Mouse (Mus musculus) hindbrain, embryonic 15.5 days (tissue): Measurements from ENCODE around the gene Acpp. TPM values are rescaled to one million over a fixed set of nuclear protein-coding genes. Genes with fewer than 3 reads are reported as not detected.

Experiments used
- ATAC-seq: fragments of 200-750 bp; cut with Nextera tagmentation; 2 replicates; pipeline ENCODE4 v1.8.0; 2017; ENCODE audit warnings: low read depth, moderate number of reproducible peaks, moderate TSS enrichment; ENCODE audit not compliant: low FRiP score
- H3K27ac ChIP-seq: fragments of 300-500 bp; sonication (generic); replicated peaks from 2 replicates; pipeline ENCODE4 v1.5.1; 2015; ENCODE audit warnings: mild to moderate bottlenecking, inconsistent platforms
- H3K27me3 ChIP-seq: fragments of 300-500 bp; sonication (generic); 2 replicates; pipeline ENCODE4 v1.6.1; 2015; ENCODE audit warnings: control low read depth, inconsistent platforms
- H3K36me3 ChIP-seq: fragments of 300-500 bp; sonication (generic); 2 replicates; pipeline ENCODE4 v1.6.1; 2015; ENCODE audit warnings: control low read depth, inconsistent platforms
- H3K4me1 ChIP-seq: fragments of 300-500 bp; sonication (generic); replicated peaks from 2 replicates; pipeline ENCODE4 v1.6.1; 2015; ENCODE audit warnings: control low read depth, inconsistent platforms
- H3K4me2 ChIP-seq: fragments of 300-500 bp; sonication (generic); 2 replicates; pipeline ENCODE4 v1.6.1; 2015; ENCODE audit warnings: moderate library complexity, mild to moderate bottlenecking, inconsistent platforms
- H3K4me3 ChIP-seq: fragments of 300-500 bp; sonication (generic); 2 replicates; pipeline ENCODE4 v1.5.1; 2015; ENCODE audit warnings: mild to moderate bottlenecking, inconsistent platforms
- H3K9ac ChIP-seq: fragments of 300-500 bp; sonication (generic); 2 replicates; pipeline ENCODE4 v1.6.1; 2015; ENCODE audit warnings: inconsistent platforms
- H3K9me3 ChIP-seq: fragments of 300-500 bp; sonication (generic); 2 replicates; pipeline ENCODE4 v1.6.1; 2016; ENCODE audit warnings: control low read depth, inconsistent platforms
- WGBS: fragments of 180-500 bp; shearing (Covaris S2); methylation state at CpG from one replicate; pipeline ENCODE4 v1.1.7; 2015; 5-methylcytosine and 5-hydroxymethylcytosine counted together
- polyA plus RNA-seq: library from polyadenylated mRNA; unstranded; fragments of >200 nt; fragmentation: Nextera tagmentation; extraction: Ambion mirVana; gene quantifications from 2 replicates; pipeline ENCODE4 v1.2.1, GENCODE M21; 2015

Gene Acpp
- polyA plus RNA-seq, 1 experiment from 2014 or later, result 0.18 TPM

GRCm38 (mm10) chr9:104339483-104339882 lies 1.9 kb upstream of the Acpp start:
- Histone ChIP-seq H3K27me3 (no peaks in the 10 kb centered on the region), H3K4me2 (no peak overlapping the region), H3K4me1 (peaks cover 9% of the 10 kb centered on the region), H3K9ac (no peak overlapping the region), H3K36me3 (no peaks in the 10 kb centered on the region), H3K27ac (no peak overlapping the region), H3K4me3 (no peak overlapping the region), H3K9me3 (no peaks in the 10 kb centered on the region)
- WGBS, result 89% methylated on average over 5 of the region's 5 CpGs
- no peak for ATAC-seq

- H3K36me3 ChIP-seq, result no peaks in the 10 kb centered on the region
- H3K4me3 ChIP-seq, result no peak overlapping the region
- no peak overlapping the region for H3K4me2 ChIP-seq
- no peak overlapping the region for H3K27ac ChIP-seq
- peaks cover 9% of the 10 kb centered on the region for H3K4me1 ChIP-seq
- ATAC-seq, result no peak
- WGBS, result 86% methylated on average over 18 of the region's 18 CpGs
- H3K9me3 ChIP-seq, result no peaks in the 10 kb centered on the region
- H3K27me3 ChIP-seq, result no peaks in the 10 kb centered on the region
- H3K9ac ChIP-seq, result no peak overlapping the region
These were observed 1.2 kb upstream of the Acpp start for GRCm38 (mm10) chr9:104338489-104339427.

DNA sequence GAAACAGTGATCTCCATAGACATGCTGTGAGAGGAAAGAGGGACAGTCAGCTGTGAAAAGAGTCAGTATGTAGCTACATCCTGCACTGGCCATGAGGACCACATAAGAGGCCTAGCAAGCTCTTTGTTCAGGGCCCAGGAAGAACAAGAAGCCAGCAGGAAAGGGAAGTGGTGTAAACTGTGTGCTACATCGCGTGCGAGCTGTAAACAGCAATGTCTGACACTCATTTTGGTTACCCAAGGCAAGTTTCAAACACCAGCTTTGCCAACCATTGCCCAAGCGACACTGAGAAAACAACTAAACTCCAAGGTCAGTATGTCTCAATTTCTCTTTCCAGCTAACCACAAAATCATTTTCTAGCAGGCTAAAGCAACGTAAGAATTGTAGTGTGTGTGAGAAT lies 6.2 kb downstream of the Acpp start:
- Histone ChIP-seq H3K27me3 (no peaks in the 10 kb centered on the region), H3K27ac (no peak overlapping the region), H3K36me3 (no peaks in the 10 kb centered on the region), H3K4me1 (no peaks in the 10 kb centered on the region), H3K4me3 (no peak overlapping the region), H3K4me2 (no peak overlapping the region), H3K9me3 (no peaks in the 10 kb centered on the region), H3K9ac (no peak overlapping the region)
- ATAC-seq, result no peak
- 92% methylated on average over 5 of the region's 5 CpGs for WGBS

- H3K4me3 ChIP-seq, result no peak overlapping the region
- H3K9me3 ChIP-seq, result no peaks in the 10 kb centered on the region
- H3K4me2 ChIP-seq, result no peak overlapping the region
- H3K27ac ChIP-seq, result no peak overlapping the region
- no peak for ATAC-seq
- 73% methylated on average over 4 of the region's 4 CpGs for WGBS
- H3K27me3 ChIP-seq, result no peaks in the 10 kb centered on the region
- H3K36me3 ChIP-seq, result no peaks in the 10 kb centered on the region
- H3K4me1 ChIP-seq, result no peaks in the 10 kb centered on the region
- no peak overlapping the region for H3K9ac ChIP-seq
These were observed 8.9 kb downstream of the Acpp start for GRCm38 (mm10) chr9:104328655-104329054.

DNA sequence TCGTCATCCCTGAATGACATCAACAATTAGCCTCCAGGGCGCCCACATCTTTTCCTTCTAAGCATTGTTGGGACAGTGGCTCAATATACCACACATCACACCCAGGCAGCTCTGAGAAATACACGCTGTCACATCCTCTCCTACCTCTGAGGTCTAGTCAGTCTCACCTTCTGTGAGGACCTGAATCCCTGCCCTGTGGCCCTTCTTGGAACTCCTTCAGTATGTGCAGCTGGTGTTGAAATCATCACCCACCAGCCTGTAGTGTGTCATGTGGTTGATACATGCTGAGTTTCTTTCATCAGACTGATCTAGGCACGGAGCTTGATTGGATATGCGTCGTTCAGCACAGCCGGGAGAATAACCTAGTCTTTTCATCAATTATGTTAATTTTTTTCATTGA lies 16.0 kb downstream of the Acpp start:
- WGBS, result 55% methylated on average over 7 of the region's 7 CpGs
- Histone ChIP-seq H3K4me2 (no peak overlapping the region), H3K9ac (no peak overlapping the region), H3K27ac (no peak overlapping the region), H3K27me3 (no peaks in the 10 kb centered on the region), H3K36me3 (no peaks in the 10 kb centered on the region), H3K4me1 (no peaks in the 10 kb centered on the region), H3K9me3 (no peaks in the 10 kb centered on the region), H3K4me3 (no peak overlapping the region)
- no peak for ATAC-seq

GRCm38 (mm10) chr9:104316351-104316750 lies 21.2 kb downstream of the Acpp start:
- Histone ChIP-seq H3K9me3 (no peaks in the 10 kb centered on the region), H3K27me3 (no peaks in the 10 kb centered on the region), H3K27ac (no peak overlapping the region), H3K9ac (no peak overlapping the region), H3K4me3 (no peak overlapping the region), H3K4me1 (no peaks in the 10 kb centered on the region), H3K36me3 (no peaks in the 10 kb centered on the region), H3K4me2 (no peak overlapping the region)
- ATAC-seq, result no peak
- WGBS, result 91% methylated on average over 11 of the region's 11 CpGs

- Histone ChIP-seq H3K4me3 (no peak overlapping the region), H3K36me3 (no peaks in the 10 kb centered on the region), H3K9ac (no peak overlapping the region), H3K27me3 (no peaks in the 10 kb centered on the region), H3K4me1 (no peaks in the 10 kb centered on the region), H3K4me2 (no peak overlapping the region), H3K27ac (no peak overlapping the region), H3K9me3 (no peaks in the 10 kb centered on the region)
- 11% methylated on average over 10 of the region's 10 CpGs for WGBS
- peak; percentile 63; the same call in 1 of the 2 replicates for ATAC-seq
These were observed 22.0 kb downstream of the Acpp start for GRCm38 (mm10) chr9:104315499-104315898.

DNA sequence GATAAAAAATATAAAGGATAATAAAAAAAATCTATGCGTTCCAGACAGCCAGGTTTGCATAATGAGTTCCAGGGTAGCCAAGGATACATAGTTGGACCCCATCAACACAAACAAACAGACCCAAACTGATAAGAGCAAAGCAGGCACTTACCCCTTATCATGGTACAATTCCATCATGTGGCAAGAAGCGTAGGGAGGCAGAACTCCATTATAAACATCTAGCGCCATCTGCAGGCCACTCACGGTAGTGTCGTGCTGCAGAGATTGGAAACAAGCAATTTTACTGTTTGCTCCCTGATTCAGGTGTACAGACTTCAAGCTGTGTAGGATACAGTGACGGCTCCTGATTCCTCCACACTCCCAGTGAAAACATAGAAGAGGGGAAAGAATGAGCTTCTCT lies 30.8 kb downstream of the Acpp start:
- Histone ChIP-seq H3K27me3 (no peaks in the 10 kb centered on the region), H3K27ac (no peak overlapping the region), H3K4me3 (no peak overlapping the region), H3K36me3 (no peaks in the 10 kb centered on the region), H3K9ac (no peak overlapping the region), H3K4me2 (no peak overlapping the region), H3K4me1 (no peaks in the 10 kb centered on the region), H3K9me3 (no peaks in the 10 kb centered on the region)
- ATAC-seq, result no peak
- WGBS, result 13% methylated on average over 6 of the region's 6 CpGs

GRCm38 (mm10) chr9:104305333-104306111 lies 32.0 kb downstream of the Acpp start:
- H3K27me3 ChIP-seq, result no peaks in the 10 kb centered on the region
- H3K9me3 ChIP-seq, result no peaks in the 10 kb centered on the region
- no peaks in the 10 kb centered on the region for H3K4me1 ChIP-seq
- H3K4me2 ChIP-seq, result no peak overlapping the region
- WGBS, result 91% methylated on average over 6 of the region's 6 CpGs
- no peak overlapping the region for H3K9ac ChIP-seq
- no peak overlapping the region for H3K27ac ChIP-seq
- H3K4me3 ChIP-seq, result no peak overlapping the region
- H3K36me3 ChIP-seq, result no peaks in the 10 kb centered on the region
- no peak for ATAC-seq

- ATAC-seq, result no peak
- Histone ChIP-seq H3K4me3 (no peak overlapping the region), H3K27me3 (no peaks in the 10 kb centered on the region), H3K27ac (no peak overlapping the region), H3K4me1 (no peaks in the 10 kb centered on the region), H3K36me3 (no peaks in the 10 kb centered on the region), H3K9me3 (no peaks in the 10 kb centered on the region), H3K9ac (no peak overlapping the region), H3K4me2 (no peak overlapping the region)
- WGBS, result 83% methylated on average over 10 of the region's 10 CpGs
These were observed 32.7 kb downstream of the Acpp start for GRCm38 (mm10) chr9:104304800-104305199.

- WGBS, result 88% methylated on average over 4 of the region's 4 CpGs
- no peak for ATAC-seq
- no peaks in the 10 kb centered on the region for H3K4me1 ChIP-seq
- H3K27ac ChIP-seq, result no peak overlapping the region
- no peak overlapping the region for H3K4me2 ChIP-seq
- no peak overlapping the region for H3K4me3 ChIP-seq
- no peaks in the 10 kb centered on the region for H3K27me3 ChIP-seq
- no peak overlapping the region for H3K9ac ChIP-seq
- H3K36me3 ChIP-seq, result no peaks in the 10 kb centered on the region
- no peaks in the 10 kb centered on the region for H3K9me3 ChIP-seq
These were observed 33.2 kb downstream of the Acpp start for GRCm38 (mm10) chr9:104304376-104304775.

DNA sequence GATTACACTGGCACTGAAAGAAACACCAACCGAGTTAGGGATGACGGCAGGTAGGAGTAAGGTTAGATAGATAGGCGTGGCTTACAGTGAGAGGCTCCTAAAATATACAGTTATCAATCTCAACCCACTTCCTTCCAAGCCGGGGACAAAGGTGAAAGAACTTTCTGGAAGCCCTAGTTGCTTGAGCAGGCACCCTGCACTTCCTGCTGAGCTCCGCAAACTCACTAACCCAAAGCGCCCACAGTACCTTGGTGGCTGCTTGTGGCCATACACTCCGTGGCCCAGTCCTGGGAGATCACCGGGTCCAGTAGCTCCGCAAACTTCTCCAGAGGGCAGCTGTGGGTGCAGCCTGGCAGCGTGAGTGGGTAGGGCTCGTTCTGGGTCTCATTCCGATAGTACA lies 37.0 kb downstream of the Acpp start:
- WGBS, result 87% methylated on average over 12 of the region's 12 CpGs
- no peaks in the 10 kb centered on the region for H3K4me1 ChIP-seq
- no peaks in the 10 kb centered on the region for H3K9me3 ChIP-seq
- H3K4me2 ChIP-seq, result no peak overlapping the region
- no peaks in the 10 kb centered on the region for H3K36me3 ChIP-seq
- no peak overlapping the region for H3K27ac ChIP-seq
- no peak for ATAC-seq
- no peaks in the 10 kb centered on the region for H3K27me3 ChIP-seq
- H3K9ac ChIP-seq, result no peak overlapping the region
- no peak overlapping the region for H3K4me3 ChIP-seq
